Mouse (Mus musculus) Patski (cell line): Measurements from ENCODE around the gene Ints6. TPM values are rescaled to one million over a fixed set of nuclear protein-coding genes. Genes with fewer than 3 reads are reported as not detected.
A peak's percentile ranks its signal among the peaks of the same experiment; 100 is the strongest.

Source experiments
- ATAC-seq: fragments of 100-300 bp; one replicate; pipeline ENCODE4 v1.8.0; 2021
- CTCF ChIA-PET: fragments of 350-600 bp; sonication (Branson Sonifier 250); formaldehyde crosslinking; loops from one replicate; lab custom pipeline; 2022; ENCODE audit warnings: inconsistent platforms; lab: Charles Lee
- POLR2A ChIA-PET: fragments of 350-600 bp; sonication (Branson Sonifier 250); formaldehyde crosslinking; loops from one replicate; lab custom pipeline; 2022; ENCODE audit warnings: antibody characterized with exemption, inconsistent platforms; lab: Charles Lee
- DNase-seq: peaks from one replicate; pipeline ENCODE4 v3.0.0-alpha.2; 2011; ENCODE audit warnings: low read depth, low spot score
- H3K27me3 ChIP-seq: fragments of 371-371 bp; one replicate; pipeline ENCODE4 v1.5.1; 2021
- CTCF ChIP-seq: fragments of 100-300 bp; IDR thresholded peaks from one replicate; pipeline ENCODE4 v1.5.1; 2021
- in situ Hi-C: fragments of 300-500 bp; cut with MboI; formaldehyde crosslinking; loops from 3 replicates; pipeline ENCODE4 v1.11.1; 2018; ENCODE audit warnings: low pct_unique_long_range_greater_than_20kb, mixed read lengths
- polyA plus RNA-seq: library from polyadenylated mRNA; unstranded; gene quantifications from one replicate; pipeline ENCODE4 v1.2.3, GENCODE M21; 2021

Ints6 gene
- polyA plus RNA-seq, 1 experiment from 2014 or later = 25.6 TPM

DNA sequence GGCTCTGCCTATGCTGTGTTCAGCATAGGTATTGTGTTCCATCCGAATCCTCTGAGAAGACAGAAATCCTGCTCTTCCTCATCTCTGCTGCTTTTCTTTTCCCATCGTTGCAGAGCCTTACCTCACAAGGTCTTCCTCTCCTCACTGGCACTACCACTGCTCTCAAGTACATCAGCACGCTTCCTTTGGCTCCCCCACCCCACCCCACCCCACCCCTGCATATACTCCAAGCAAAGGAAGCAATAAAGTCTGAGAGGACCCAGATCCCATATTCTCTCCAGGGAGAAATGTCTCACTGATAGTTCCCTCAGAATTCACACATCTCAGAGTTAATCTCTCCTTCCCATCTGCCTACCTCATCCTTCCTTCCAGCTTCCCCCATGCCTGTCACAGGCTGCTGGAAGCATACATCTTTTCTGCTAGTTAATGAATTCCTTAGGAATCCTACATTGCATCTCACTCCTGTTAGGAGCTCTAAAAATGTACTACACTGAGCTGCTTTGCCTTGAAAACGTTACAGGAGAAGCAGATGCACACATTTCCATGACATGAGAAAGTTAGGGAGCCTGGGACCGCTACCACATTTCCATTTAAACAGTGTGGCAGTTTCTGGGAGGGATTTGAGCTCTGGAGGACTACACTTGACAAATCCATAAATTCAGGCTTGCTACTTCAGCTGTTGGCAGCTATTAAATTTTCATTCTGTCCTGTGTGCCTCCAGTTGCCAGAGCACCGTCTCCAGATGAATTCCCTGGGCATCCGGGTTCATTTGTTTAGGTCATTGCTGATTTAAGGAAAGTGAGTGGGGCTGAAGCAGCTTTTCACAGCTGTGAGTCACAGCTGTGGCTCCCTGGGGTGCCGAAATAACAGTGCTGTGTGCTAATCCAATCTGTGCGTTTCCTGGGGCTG is 123.3 kb downstream of the Ints6 start:
- DNase-seq (peak; percentile 70), ATAC-seq (peak; percentile 82)
- POLR2A ChIA-PET = no interaction called here
- TF ChIP-seq CTCF = no peak
- in situ Hi-C loops = no loop called here
- CTCF ChIA-PET = interaction anchor here (1.4 kb wide), 1 partner anchor 18 kb away, joined by 5 read pairs; no protein-coding TSS in a partner anchor
- H3K27me3 ChIP-seq = no peaks in the 10 kb centered on the region

DNA sequence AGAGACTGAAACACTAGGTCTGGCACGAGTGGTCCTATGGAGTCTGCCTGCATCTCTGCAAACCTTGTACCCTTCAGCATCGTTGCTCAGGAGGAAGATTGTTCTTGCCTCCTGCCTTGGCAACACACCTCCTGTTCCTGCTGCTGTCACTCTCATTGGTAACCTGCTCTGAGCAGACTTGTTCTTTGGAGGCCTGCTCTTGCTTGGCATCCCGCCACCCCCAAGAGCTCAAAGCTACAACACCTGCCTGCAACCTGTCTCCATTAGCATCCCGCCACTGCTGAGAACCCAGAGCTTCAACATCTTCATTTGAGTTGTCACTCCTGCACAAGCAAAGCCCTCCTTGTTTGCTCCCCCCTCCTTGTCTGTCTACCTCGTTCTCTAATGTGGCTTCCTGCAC is 133.0 kb downstream of the Ints6 start:
- no peak for DNase-seq
- no peak for TF ChIP-seq CTCF
- no peaks in the 10 kb centered on the region for H3K27me3 ChIP-seq
- ATAC-seq = no peak
- ChIA-PET POLR2A (no interaction called here), CTCF (no interaction called here)
- in situ Hi-C loops = no loop called here

Other genes with a start within 250 kb of the Ints6 start
- 1.1 TPM for gene Fam124a, start 205.4 kb downstream of the Ints6 start, polyA plus RNA-seq
- not detected for gene Gm4131, start 194.2 kb downstream of the Ints6 start, polyA plus RNA-seq
- not detected for gene Serpine3, start 97.5 kb downstream of the Ints6 start, polyA plus RNA-seq
- 9.4 TPM for gene Wdfy2, start 76.5 kb upstream of the Ints6 start, polyA plus RNA-seq
- gene Defb48, start 223.3 kb upstream of the Ints6 start, polyA plus RNA-seq = not detected
- gene Defb47, start 236.9 kb upstream of the Ints6 start, polyA plus RNA-seq = 2.2 TPM